Mouse (Mus musculus): Measurements from ENCODE around the gene Cd209e. TPM values are rescaled to one million over a fixed set of nuclear protein-coding genes. Genes with fewer than 3 reads are reported as not detected.

Cd209e gene
- 0.34 TPM for polyA plus RNA-seq (2014; fragmentation: Illumina TruSeq; extraction: RNeasy Lipid Tissue Mini Kit (QIAGEN cat#74804))

GRCm38 (mm10) chr8:3854209-3854608 lies at the start of gene Cd209e:
Cd209e (minus strand) TSS chr8:3854309.

GRCm38 (mm10) chr8:3878455-3878854 lies 24.3 kb upstream of the Cd209e start, which contains the start of gene Cd209d:
Cd209d (minus strand) TSS chr8:3878555.

Other genes starting within 250 kb of the Cd209e start
- 0.48 TPM for gene Xab2, start 233.0 kb downstream of the Cd209e start, polyA plus RNA-seq (2014; fragmentation: Illumina TruSeq; extraction: RNeasy Lipid Tissue Mini Kit (QIAGEN cat#74804))
- gene Pet100, start 232.8 kb downstream of the Cd209e start, polyA plus RNA-seq (2014; fragmentation: Illumina TruSeq; extraction: RNeasy Lipid Tissue Mini Kit (QIAGEN cat#74804)): 7.8 TPM
- not detected for gene Pcp2, start 228.8 kb downstream of the Cd209e start, polyA plus RNA-seq (2014; fragmentation: Illumina TruSeq; extraction: RNeasy Lipid Tissue Mini Kit (QIAGEN cat#74804))
- gene Stxbp2, start 223.4 kb downstream of the Cd209e start, polyA plus RNA-seq (2014; fragmentation: Illumina TruSeq; extraction: RNeasy Lipid Tissue Mini Kit (QIAGEN cat#74804)): 8.1 TPM
- gene Retn, start 198.5 kb downstream of the Cd209e start, polyA plus RNA-seq (2014; fragmentation: Illumina TruSeq; extraction: RNeasy Lipid Tissue Mini Kit (QIAGEN cat#74804)): 6.5 TPM
- 0.51 TPM for gene Mcemp1, start 188.6 kb downstream of the Cd209e start, polyA plus RNA-seq (2014; fragmentation: Illumina TruSeq; extraction: RNeasy Lipid Tissue Mini Kit (QIAGEN cat#74804))
- gene Fcor, start 181.9 kb downstream of the Cd209e start, polyA plus RNA-seq (2014; fragmentation: Illumina TruSeq; extraction: RNeasy Lipid Tissue Mini Kit (QIAGEN cat#74804)): 2.0 TPM
- 9.5 TPM for gene Trappc5, start 178.0 kb downstream of the Cd209e start, polyA plus RNA-seq (2014; fragmentation: Illumina TruSeq; extraction: RNeasy Lipid Tissue Mini Kit (QIAGEN cat#74804))
- gene Fcer2a, start 160.1 kb downstream of the Cd209e start, polyA plus RNA-seq (2014; fragmentation: Illumina TruSeq; extraction: RNeasy Lipid Tissue Mini Kit (QIAGEN cat#74804)): not detected
- not detected for gene Clec4g, start 133.7 kb downstream of the Cd209e start, polyA plus RNA-seq (2014; fragmentation: Illumina TruSeq; extraction: RNeasy Lipid Tissue Mini Kit (QIAGEN cat#74804))
- gene Cd209a, start 105.3 kb downstream of the Cd209e start, polyA plus RNA-seq (2014; fragmentation: Illumina TruSeq; extraction: RNeasy Lipid Tissue Mini Kit (QIAGEN cat#74804)): 10.0 TPM
- not detected for gene Cd209d, start 24.2 kb upstream of the Cd209e start, polyA plus RNA-seq (2014; fragmentation: Illumina TruSeq; extraction: RNeasy Lipid Tissue Mini Kit (QIAGEN cat#74804))
- gene Cd209b, start 72.5 kb upstream of the Cd209e start, polyA plus RNA-seq (2014; fragmentation: Illumina TruSeq; extraction: RNeasy Lipid Tissue Mini Kit (QIAGEN cat#74804)): 0.80 TPM
- not detected for gene Cd209c, start 100.4 kb upstream of the Cd209e start, polyA plus RNA-seq (2014; fragmentation: Illumina TruSeq; extraction: RNeasy Lipid Tissue Mini Kit (QIAGEN cat#74804))

All from ovary, adult 10 weeks (tissue).